Mouse (Mus musculus) lung, adult 2 months (tissue): Measurements from ENCODE around the gene Prkch. TPM values are rescaled to one million over a fixed set of nuclear protein-coding genes. Genes with fewer than 3 reads are reported as not detected.

ENCODE experiments used
- DNase-seq: peaks from one replicate; pipeline ENCODE4 v3.0.0; 2022
- H3K4me1 ChIP-seq: fragments of 200-500 bp; 2 replicates; pipeline ENCODE4 v1.6.1; 2011; ENCODE audit warnings: low read length; ENCODE audit not compliant: control insufficient read depth, insufficient read depth
- H3K4me3 ChIP-seq: fragments of 200-500 bp; replicated peaks from 2 replicates; pipeline ENCODE3; 2011; ENCODE audit warnings: low read depth, mild to moderate bottlenecking, control low read depth, low read length; ENCODE audit errors: extremely low read depth
- CTCF ChIP-seq: fragments of 200-500 bp; IDR thresholded peaks from 2 replicates; pipeline ENCODE4 v1.5.1; 2011; ENCODE audit warnings: mild to moderate bottlenecking, low read length, control low read depth; ENCODE audit not compliant: insufficient read depth
- POLR2A ChIP-seq: fragments of 200-500 bp; IDR thresholded peaks from 2 replicates; pipeline ENCODE4 v1.6.1; 2011; ENCODE audit warnings: low read depth, mild to moderate bottlenecking, control low read depth, low read length, borderline replicate concordance; ENCODE audit errors: extremely low read depth
- WGBS: fragments of 180-500 bp; shearing (Covaris S2); methylation state at CpG from one replicate; pipeline ENCODE4 v1.1.7; 2018; 5-methylcytosine and 5-hydroxymethylcytosine counted together
- polyA plus RNA-seq: library from polyadenylated mRNA; depleted of rRNA; stranded (reverse); fragments of >200 nt; gene quantifications from 2 replicates; pipeline ENCODE4 v1.2.3, GENCODE M21; 2012

The Prkch gene
- polyA plus RNA-seq, 1 experiment: 41.8 TPM

DNA sequence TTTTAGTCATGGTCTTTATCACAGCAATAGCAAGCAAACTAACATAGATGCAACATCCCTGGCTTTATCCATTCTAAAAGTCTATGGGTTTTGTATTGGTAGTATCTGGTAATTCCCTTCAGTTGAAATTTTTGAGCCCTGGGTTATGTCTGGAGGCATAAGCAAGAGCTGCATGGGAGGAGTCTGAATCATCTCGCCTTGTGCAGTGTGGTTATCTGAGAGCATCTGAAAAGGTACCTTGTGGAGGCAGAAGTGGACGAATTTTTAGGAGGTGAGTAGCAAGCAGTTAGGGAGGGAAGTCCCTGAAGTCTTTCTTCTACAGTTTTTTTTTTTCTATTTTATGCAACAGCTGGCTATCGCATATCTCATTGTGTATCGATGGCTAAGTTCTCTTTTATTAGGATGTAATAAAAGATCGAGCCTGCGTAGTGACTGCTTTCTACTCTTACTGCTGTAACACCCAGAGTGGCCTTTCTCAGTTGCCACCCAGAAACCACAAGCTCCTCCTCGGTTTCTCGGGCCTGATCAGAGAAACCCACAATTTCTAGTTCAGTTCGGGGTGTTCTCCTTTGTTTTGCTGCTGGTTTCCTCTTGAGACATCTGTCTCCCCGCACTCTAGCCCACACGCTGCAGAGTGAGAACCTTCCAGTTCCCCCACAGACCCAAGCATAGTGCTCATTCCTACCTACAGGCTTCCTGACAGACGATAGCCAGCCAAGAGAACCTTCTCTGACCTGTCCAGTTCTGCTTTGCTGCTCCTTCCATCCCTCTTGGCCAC lies 8.6 kb downstream of the Prkch start:
- DNase-seq: no peak
- TF ChIP-seq POLR2A (no peak), CTCF (no peak)
- H3K4me1 ChIP-seq: peaks cover 22% of the 10 kb centered on the region
- H3K4me3 ChIP-seq: no peak overlapping the region
- WGBS: 60% methylated on average over 12 of the region's 12 CpGs

DNA sequence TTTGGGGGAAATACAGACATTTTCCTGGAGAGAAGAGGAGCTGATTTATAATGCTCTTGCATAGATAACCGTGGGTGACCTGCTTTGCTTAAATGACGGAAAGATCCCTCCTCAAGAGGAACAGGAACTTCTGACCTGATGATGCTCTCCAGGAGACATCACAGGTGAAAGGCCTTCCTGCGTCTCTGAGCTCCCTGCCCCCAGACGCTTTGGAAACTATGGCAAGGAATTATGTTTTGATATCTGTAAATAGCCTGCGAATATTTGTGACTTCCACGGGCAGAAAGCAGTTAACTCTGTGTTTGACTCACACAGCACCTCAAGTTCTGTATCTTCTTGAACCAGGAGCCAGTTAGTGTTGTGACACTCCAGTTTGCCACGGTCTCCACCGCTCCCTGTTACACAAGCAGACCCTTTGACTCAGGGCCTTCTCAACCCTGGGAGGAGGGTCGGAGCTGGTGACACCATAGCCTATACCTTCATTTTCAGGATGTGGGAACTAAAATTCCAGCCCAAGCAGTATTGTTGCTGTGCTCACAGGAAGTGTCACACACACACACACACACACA lies 9.7 kb downstream of the Prkch start:
- Histone ChIP-seq H3K4me3 (no peak overlapping the region), H3K4me1 (peaks cover 22% of the 10 kb centered on the region)
- DNase-seq: no peak
- TF ChIP-seq CTCF (no peak), POLR2A (no peak)
- 60% methylated on average over 9 of the region's 9 CpGs for WGBS

DNA sequence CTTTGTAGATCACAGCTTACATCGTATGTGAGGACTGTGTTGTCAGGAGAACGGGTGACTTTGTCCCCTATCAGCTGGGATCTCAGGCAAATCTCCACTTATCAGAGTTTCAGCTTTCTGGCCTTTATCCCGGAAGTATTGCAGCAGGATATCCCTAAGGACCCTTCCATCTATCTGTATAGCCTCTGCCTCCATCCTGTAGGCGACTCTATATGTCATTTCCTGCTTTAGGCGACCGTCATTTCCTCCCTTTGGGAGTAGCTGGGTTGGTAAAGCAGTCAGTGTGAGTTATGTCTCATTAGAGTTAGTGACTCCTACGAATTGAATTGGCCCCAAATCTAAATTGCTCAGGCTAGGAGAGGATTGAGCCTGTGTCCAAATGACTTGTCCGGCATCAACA lies 10.6 kb downstream of the Prkch start:
- 41% methylated on average over 8 of the region's 8 CpGs for WGBS
- H3K4me1 ChIP-seq: peaks cover 22% of the 10 kb centered on the region
- no peak for DNase-seq
- no peak overlapping the region for H3K4me3 ChIP-seq
- TF ChIP-seq POLR2A (no peak), CTCF (no peak)

DNA sequence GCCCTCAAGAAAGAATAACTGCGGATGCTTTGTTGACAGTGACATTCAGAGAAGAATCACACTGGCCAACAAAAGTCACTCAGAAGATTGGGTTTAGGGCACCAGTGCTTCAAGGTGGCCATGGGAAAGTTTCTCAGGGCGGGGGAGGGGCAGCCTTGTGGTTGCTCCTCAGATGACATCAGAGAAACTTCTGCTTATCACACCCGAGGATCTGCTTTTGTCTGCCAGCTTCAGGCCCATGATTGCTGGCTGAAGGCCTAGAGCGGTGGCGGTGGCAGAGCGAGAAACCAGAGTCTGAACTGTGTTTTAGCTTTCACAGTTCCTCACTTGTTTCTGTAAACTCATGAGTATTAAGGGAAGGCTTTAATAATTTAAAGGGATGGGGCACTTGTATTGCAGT lies 13.6 kb downstream of the Prkch start:
- DNase-seq: peak; percentile 49
- Histone ChIP-seq H3K4me3 (no peak overlapping the region), H3K4me1 (peaks cover 12% of the 10 kb centered on the region)
- WGBS: 27% methylated on average over 6 of the region's 6 CpGs
- TF ChIP-seq CTCF (no peak), POLR2A (no peak)

DNA sequence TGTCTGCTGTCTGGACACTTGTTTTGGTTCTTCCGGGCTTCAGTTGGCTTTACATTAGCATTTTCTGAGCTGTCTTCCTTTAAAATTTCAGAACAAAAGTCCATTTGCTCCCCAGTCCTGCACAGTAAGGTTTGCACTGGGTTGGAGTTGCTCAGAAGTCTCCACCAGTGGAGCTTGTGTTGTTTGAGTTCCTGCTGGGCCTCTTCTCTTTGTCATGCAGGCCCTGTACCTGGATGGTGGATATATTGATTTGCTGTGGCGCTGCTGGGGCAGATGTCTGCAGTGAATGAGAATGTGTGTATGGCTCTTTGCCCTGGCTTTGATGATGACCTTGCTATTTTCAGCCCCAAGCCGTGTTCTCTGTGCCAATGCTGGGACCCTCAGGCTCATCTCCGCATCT lies 15.9 kb downstream of the Prkch start:
- H3K4me1 ChIP-seq: peaks cover 17% of the 10 kb centered on the region
- no peak for DNase-seq
- 81% methylated on average over 4 of the region's 4 CpGs for WGBS
- TF ChIP-seq CTCF: no peak
- no peak for TF ChIP-seq POLR2A
- no peak overlapping the region for H3K4me3 ChIP-seq

DNA sequence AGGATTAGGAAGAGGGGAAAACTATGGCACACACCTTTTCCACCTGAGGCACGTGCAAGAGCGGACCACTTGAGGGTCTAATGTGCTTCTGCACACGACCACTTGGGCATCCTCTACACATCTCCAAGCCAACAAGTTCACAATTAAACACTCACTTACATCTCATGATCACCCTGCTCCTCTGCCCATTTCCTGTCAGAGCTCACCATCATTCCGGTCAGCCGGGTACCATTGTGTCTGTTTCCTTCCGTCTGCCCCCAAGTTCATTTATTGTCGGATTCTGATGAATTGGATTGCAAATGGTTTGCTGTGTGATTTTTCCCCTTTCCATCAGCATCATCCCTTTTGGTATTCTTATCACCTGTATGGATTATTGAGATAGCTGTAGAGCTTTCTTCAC lies 18.4 kb downstream of the Prkch start:
- DNase-seq: no peak
- TF ChIP-seq CTCF: no peak
- no peak for TF ChIP-seq POLR2A
- peaks cover 22% of the 10 kb centered on the region for H3K4me1 ChIP-seq
- 61% methylated on average over 7 of the region's 7 CpGs for WGBS
- no peak overlapping the region for H3K4me3 ChIP-seq

DNA sequence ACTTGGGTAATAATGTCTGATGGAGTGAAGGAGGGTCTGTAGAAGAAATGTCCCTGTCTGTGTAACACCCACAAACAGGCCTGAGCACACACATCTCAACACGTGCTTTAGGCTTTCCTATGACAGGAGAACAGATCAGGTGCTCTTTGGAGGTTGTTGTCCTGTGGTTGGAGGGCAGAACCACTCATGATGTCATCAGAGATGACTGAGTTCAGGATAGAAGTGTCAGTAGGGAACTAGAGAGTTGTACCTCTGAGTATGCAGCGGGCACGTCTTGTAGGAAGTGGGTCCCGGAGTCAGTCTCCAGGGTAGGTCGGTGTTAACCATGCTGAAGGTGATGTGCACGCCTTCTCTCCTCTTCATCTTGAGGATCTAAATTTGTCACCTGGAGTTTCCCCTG lies 19.1 kb downstream of the Prkch start:
- H3K4me1 ChIP-seq: peaks cover 21% of the 10 kb centered on the region
- TF ChIP-seq CTCF (no peak), POLR2A (no peak)
- no peak overlapping the region for H3K4me3 ChIP-seq
- WGBS: 76% methylated on average over 6 of the region's 6 CpGs
- no peak for DNase-seq

DNA sequence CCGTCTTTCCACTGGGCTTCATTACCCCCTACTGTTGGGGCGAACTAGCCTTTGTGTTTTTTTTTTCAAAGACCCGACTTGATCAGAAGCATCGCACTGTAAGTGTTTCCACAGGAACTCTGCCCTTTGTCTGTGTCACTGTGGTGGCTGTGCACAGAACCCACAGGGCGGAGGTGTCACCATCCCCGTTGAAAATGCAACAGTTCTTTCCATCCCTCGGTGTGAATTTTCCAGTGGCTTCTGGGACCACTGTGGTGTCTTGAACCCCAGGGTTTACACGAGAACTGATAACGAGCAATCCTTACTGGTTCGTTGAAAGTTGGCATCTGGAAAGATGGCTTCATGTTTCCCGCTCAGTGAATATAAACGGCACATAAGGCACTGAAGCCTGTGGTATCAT lies 20.2 kb downstream of the Prkch start:
- Histone ChIP-seq H3K4me1 (peaks cover 24% of the 10 kb centered on the region), H3K4me3 (no peak overlapping the region)
- TF ChIP-seq POLR2A (no peak), CTCF (no peak)
- no peak for DNase-seq
- WGBS: 53% methylated on average over 12 of the region's 12 CpGs

DNA sequence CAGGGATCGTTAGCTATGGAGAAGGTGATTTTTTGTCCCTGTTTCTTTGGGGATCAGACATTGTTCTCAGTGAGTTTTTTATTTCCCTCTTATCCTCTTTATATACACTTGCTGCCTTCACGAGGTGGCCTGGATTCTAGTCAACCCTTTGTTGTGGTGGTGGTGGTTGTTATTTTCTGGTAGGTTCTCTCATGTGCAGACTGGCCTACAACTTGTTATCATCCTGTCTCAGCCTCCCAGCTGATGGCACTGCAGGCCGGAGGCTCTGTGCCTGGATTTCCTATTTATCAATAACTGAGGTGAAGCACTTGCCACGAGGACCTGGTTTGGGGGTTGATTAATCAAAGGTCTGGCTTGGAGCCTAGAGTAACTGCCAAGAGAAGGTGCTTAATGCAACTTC lies 20.6 kb downstream of the Prkch start:
- peaks cover 25% of the 10 kb centered on the region for H3K4me1 ChIP-seq
- no peak overlapping the region for H3K4me3 ChIP-seq
- 56% methylated on average over 4 of the region's 4 CpGs for WGBS
- DNase-seq: no peak
- TF ChIP-seq CTCF: no peak
- no peak for TF ChIP-seq POLR2A
